Comparison of ENCODE assay signal across 8 mouse cellular contexts in genomic region chr17:66077437-66077850, GRCm38 (mm10). TPM values are rescaled to one million over a fixed set of nuclear protein-coding genes. Genes with fewer than 3 reads are reported as not detected.
DNase-seq lines count a peak whose midpoint lies in the region; ATAC-seq and TF ChIP-seq lines count a peak whose summit lies in the region.

No protein-coding gene starts in this region.

- H3K4me1 ChIP-seq in lung, adult 2 months (ENCODE audit: control insufficient read depth, insufficient read depth, low read length): no peaks in the 10 kb centered on the region
- peaks cover 30% of the 10 kb centered on the region for H3K4me1 ChIP-seq in hindbrain, embryonic 15.5 days (replicated peaks)
- H3K4me1 ChIP-seq in midbrain, embryonic 13.5 days (replicated peaks): peaks cover 28% of the 10 kb centered on the region

- peaks cover 18% of the 10 kb centered on the region for H3K36me3 ChIP-seq in hindbrain, embryonic 15.5 days
- H3K36me3 ChIP-seq in midbrain, embryonic 13.5 days: peaks cover 27% of the 10 kb centered on the region

- H3K9me3 ChIP-seq in hindbrain, embryonic 15.5 days: no peaks in the 10 kb centered on the region
- no peaks in the 10 kb centered on the region for H3K9me3 ChIP-seq in midbrain, embryonic 13.5 days

- ATAC-seq in common myeloid progenitor, adult 5-6 weeks (replicated peaks; ENCODE audit: low read depth, poor library complexity, severe bottlenecking): peak; percentile 40
- peak; percentile 64 for ATAC-seq in hindbrain, embryonic 15.5 days (ENCODE audit: low FRiP score, low read depth)
- ATAC-seq in midbrain, embryonic 13.5 days: peak; percentile 84

- 0% methylated on average over 23 of the region's 23 CpGs for WGBS in lung, adult 2 months
- WGBS in hindbrain, embryonic 15.5 days: under 1% methylated on average over 23 of the region's 23 CpGs
- 1% methylated on average over 23 of the region's 23 CpGs for WGBS in midbrain, embryonic 13.5 days

- no peak for TF ChIP-seq POLR2A in lung, adult 2 months (IDR thresholded peaks at IDR 0.05; ENCODE audit: borderline replicate concordance, extremely low read depth, low read depth, low read length)

- H3K4me3 ChIP-seq in lung, adult 2 months (replicated peaks; ENCODE audit: extremely low read depth, low read depth, low read length): peak overlapping the region; percentile 67
- peak overlapping the region; percentile 92 for H3K4me3 ChIP-seq in hindbrain, embryonic 15.5 days
- peak overlapping the region; percentile 94 for H3K4me3 ChIP-seq in midbrain, embryonic 13.5 days (replicated peaks)

- peak overlapping the region; percentile 87 for H3K4me2 ChIP-seq in hindbrain, embryonic 15.5 days
- peak overlapping the region; percentile 73 for H3K4me2 ChIP-seq in midbrain, embryonic 13.5 days (replicated peaks)

- DNase-seq in lung, adult 2 months: no peak
- DNase-seq in lung, postnatal 10 days: no peak
- DNase-seq in Muller cell, postnatal 12 days (ENCODE audit: inconsistent ontology term): no peak
- DNase-seq in adrenal gland, postnatal 14 days: no peak
- no peak for DNase-seq in layer of hippocampus, adult 18-20 months (ENCODE audit: low spot score in 2 of 2)

- peak overlapping the region; percentile 95 for H3K27ac ChIP-seq in hindbrain, embryonic 15.5 days (replicated peaks)
- H3K27ac ChIP-seq in midbrain, embryonic 13.5 days: peak overlapping the region; percentile 97

- H3K27me3 ChIP-seq in hindbrain, embryonic 15.5 days: no peaks in the 10 kb centered on the region
- H3K27me3 ChIP-seq in midbrain, embryonic 13.5 days: no peaks in the 10 kb centered on the region

- no peak for TF ChIP-seq CTCF in lung, adult 2 months (IDR thresholded peaks at IDR 0.05; ENCODE audit: insufficient read depth, low read length)

- H3K9ac ChIP-seq in hindbrain, embryonic 15.5 days: peak overlapping the region; percentile 94
- peak overlapping the region; percentile 88 for H3K9ac ChIP-seq in midbrain, embryonic 13.5 days (replicated peaks)

RNA-seq across cellular contexts. Expression of gene Ankrd12, which starts 0.6 kb away (rescaled TPM):
- 5.3 and 5.4 TPM in 2 replicates for polyA plus RNA-seq in lung, adult 2 months (2012; rRNA removed)
- 50.5 and 62.8 TPM in 2 replicates for total RNA-seq in common myeloid progenitor, adult 5-6 weeks (2017)
- polyA plus RNA-seq in hindbrain, embryonic 15.5 days (2015; fragmentation: Nextera tagmentation; extraction: Ambion mirVana): 154 TPM in 2 replicates
- polyA plus RNA-seq in midbrain, embryonic 13.5 days (2015; fragmentation: Nextera tagmentation; extraction: Ambion mirVana): 118 and 132 TPM in 2 replicates
- 22.6 and 25.0 TPM in 2 replicates for total RNA-seq in adrenal gland, postnatal 14 days (2021)
- 100 to 1,000 TPM; 272 to 293 TPM for total RNA-seq in layer of hippocampus, adult 18-20 months (2021)

RNA-seq across cellular contexts. Expression of gene Ndufv2, which starts 23.9 kb away (rescaled TPM):
- polyA plus RNA-seq in lung, adult 2 months (2012; rRNA removed): 25.5 and 31.0 TPM in 2 replicates
- 219 and 270 TPM in 2 replicates for total RNA-seq in common myeloid progenitor, adult 5-6 weeks (2017)
- polyA plus RNA-seq in hindbrain, embryonic 15.5 days (2015; fragmentation: Nextera tagmentation; extraction: Ambion mirVana): 375 and 385 TPM in 2 replicates
- polyA plus RNA-seq in midbrain, embryonic 13.5 days (2015; fragmentation: Nextera tagmentation; extraction: Ambion mirVana): 347 and 349 TPM in 2 replicates
- 598 and 660 TPM in 2 replicates for total RNA-seq in adrenal gland, postnatal 14 days (2021)
- 100 to 1,000 TPM; 246 to 250 TPM for total RNA-seq in layer of hippocampus, adult 18-20 months (2021)

RNA-seq across cellular contexts. Expression of gene Washc1, which starts 33.9 kb away (rescaled TPM):
- polyA plus RNA-seq in lung, adult 2 months (2012; rRNA removed): 39.5 and 42.6 TPM in 2 replicates
- 25.9 and 27.5 TPM in 2 replicates for total RNA-seq in common myeloid progenitor, adult 5-6 weeks (2017)
- polyA plus RNA-seq in hindbrain, embryonic 15.5 days (2015; fragmentation: Nextera tagmentation; extraction: Ambion mirVana): 43.6 and 47.9 TPM in 2 replicates
- polyA plus RNA-seq in midbrain, embryonic 13.5 days (2015; fragmentation: Nextera tagmentation; extraction: Ambion mirVana): 39.7 and 40.2 TPM in 2 replicates
- total RNA-seq in adrenal gland, postnatal 14 days (2021): 28.2 and 33.8 TPM in 2 replicates
- total RNA-seq in layer of hippocampus, adult 18-20 months (2021): 10 to 100 TPM; 44.8 to 46.5 TPM

RNA-seq across cellular contexts. Expression of gene Ddx11, which starts 45.9 kb away (rescaled TPM):
- 3.0 and 4.4 TPM in 2 replicates for polyA plus RNA-seq in lung, adult 2 months (2012; rRNA removed)
- total RNA-seq in common myeloid progenitor, adult 5-6 weeks (2017): 17.1 and 25.4 TPM in 2 replicates
- polyA plus RNA-seq in hindbrain, embryonic 15.5 days (2015; fragmentation: Nextera tagmentation; extraction: Ambion mirVana): 6.9 and 7.3 TPM in 2 replicates
- polyA plus RNA-seq in midbrain, embryonic 13.5 days (2015; fragmentation: Nextera tagmentation; extraction: Ambion mirVana): 8.3 and 10.2 TPM in 2 replicates
- total RNA-seq in adrenal gland, postnatal 14 days (2021): 6.2 and 6.6 TPM in 2 replicates
- total RNA-seq in layer of hippocampus, adult 18-20 months (2021): 1 to 10 TPM; 1.2 to 1.5 TPM
